Mouse (Mus musculus) heart, postnatal 0 days (tissue): Measurements from ENCODE around the gene Usf3.

ENCODE experiments used
- CTCF ChIP-seq: IDR thresholded peaks from 2 replicates; pipeline ENCODE4 v1.5.1; 2016; ENCODE audit warnings: antibody characterized with exemption, control low read depth, low read depth
- EP300 ChIP-seq: IDR thresholded peaks from 2 replicates; pipeline ENCODE4 v1.6.1; 2016; ENCODE audit warnings: antibody characterized with exemption, low read depth

DNA sequence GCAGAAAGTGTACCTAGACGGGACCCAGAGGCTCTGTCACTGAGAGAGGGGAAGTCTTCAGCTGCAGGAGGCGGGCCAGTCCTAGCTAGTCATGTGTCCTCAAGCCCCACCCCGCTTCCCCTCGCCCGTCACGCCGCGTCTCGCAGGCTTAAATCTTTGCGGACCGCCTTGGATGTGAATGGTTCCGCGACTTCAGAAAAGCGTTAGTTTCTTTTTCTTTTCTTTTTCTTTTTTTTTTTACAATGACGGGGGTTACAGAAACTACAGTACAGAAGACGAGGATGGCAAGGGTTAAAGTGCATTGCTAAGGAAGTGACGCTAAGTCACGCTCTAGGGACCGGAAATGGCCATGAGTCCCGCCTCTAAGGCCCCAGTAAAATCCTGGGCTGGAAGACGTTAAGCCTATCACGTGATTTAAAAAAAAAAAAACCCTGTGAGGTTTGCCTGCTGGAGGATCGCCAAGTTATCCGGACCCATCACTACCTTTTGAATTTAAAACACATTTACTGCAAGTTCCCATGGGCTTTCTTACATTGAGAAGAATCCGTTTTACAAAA is 34.0 kb upstream of the Usf3 start:
- TF ChIP-seq CTCF (no peak), EP300 (peak; percentile 93)
